8 mouse cellular contexts compared by ENCODE assay signal in the genomic region with DNA sequence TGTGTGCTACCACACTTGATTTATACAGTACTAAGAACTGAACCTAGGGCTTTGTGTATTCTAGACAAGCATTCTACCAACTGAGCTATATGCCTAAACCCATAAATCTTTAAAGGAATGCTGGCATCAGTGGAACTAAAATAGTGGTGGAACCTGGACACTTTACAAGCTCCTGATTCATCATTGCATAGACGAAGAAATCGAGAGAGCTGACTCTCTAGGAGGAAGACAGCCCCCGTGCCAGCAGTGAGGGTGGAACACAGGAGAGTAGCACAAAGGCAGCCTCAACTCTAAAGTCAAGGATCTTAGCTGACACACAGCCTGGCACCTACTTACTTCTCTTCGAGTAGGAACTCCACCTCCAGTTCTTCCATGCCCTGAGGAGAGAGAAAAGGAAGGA.
"Had no signal": no experiment of that assay in that cellular context is flagged by ENCODE, and none has a peak within 500 bp of the region (broad histone marks: within the 10 kb centered on the region; RNA-seq: fewer than 3 reads in every experiment).

No protein-coding gene starts in this region.

- DNase-seq: right cerebral cortex, postnatal 14 days; right cerebral cortex, postnatal 25 days; spleen, adult 18-20 months; thymus, adult 18-20 months; thymus, adult 2 months; thymus, postnatal 14 days; thymus, postnatal 25 days; thymus, postnatal 36 days had no signal
